Mouse (Mus musculus): ENCODE data around the gene Pfdn5. TPM values are rescaled to one million over a fixed set of nuclear protein-coding genes. Genes with fewer than 3 reads are reported as not detected.
"Not testable (repeated sequence)": the region's sequence is repeated elsewhere in the genome, so short reads cannot be mapped to it uniquely, and the experiment has no call there.

Gene Pfdn5
- polyA plus RNA-seq, 1 experiment from 2014 or later, result 514 TPM

DNA sequence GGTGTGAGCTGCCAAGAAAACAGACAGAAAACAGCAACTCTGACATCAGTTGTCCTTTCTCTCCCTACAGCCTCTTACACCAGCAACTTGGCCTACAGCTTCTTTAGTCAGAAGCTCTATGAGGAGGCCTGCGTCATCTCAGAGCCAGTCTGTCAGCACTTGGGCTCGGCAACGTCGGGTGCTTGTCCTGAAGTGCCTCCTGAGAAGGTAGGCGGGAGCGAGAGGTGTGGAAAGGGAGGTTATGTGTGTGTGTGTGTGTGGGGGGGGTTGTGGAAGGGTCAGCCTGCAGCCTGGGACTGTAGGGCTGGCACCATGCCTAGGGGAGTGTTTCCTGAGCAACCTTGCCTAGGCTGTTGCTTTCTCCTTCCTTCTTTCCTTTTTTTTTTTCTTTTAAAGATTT lies 23.4 kb upstream of the Pfdn5 start:
- no peaks in the 10 kb centered on the region for H3K4me1 ChIP-seq (replicated peaks)
- H3K9me3 ChIP-seq, result no peaks in the 10 kb centered on the region
- no peak overlapping the region for H3K4me3 ChIP-seq
- peaks cover 26% of the 10 kb centered on the region for H3K36me3 ChIP-seq
- ATAC-seq (ENCODE audit: low FRiP score), result no peak
- WGBS, result 97% methylated on average over 6 of the region's 6 CpGs
- H3K4me2 ChIP-seq, result no peak overlapping the region
- no peak overlapping the region for H3K27ac ChIP-seq
- H3K27me3 ChIP-seq, result no peaks in the 10 kb centered on the region
- H3K9ac ChIP-seq, result no peak overlapping the region

DNA sequence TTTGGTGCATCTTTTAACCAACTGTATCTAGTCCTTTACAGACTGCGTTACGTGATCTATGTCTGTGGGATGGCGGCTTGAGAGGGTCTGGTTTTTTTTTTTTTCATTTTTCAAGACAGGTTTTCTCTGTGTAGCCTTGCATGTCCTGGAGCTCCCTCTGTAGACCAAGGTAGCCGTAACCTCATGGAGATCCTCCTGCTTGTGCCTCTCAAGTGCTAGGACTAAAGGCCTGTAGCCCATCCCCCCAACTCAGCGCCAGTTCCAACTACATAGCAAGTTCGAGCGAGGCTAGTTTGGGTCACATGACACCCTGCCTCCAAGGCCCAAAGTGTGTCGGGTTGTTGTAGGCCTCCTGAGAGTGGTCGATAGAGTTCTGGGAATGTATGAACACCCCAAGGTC lies 17.2 kb upstream of the Pfdn5 start:
- Histone ChIP-seq H3K9ac (no peak overlapping the region), H3K36me3 (peaks cover 31% of the 10 kb centered on the region), H3K4me1 (replicated peaks) (no peaks in the 10 kb centered on the region), H3K9me3 (no peaks in the 10 kb centered on the region), H3K4me3 (no peak overlapping the region), H3K4me2 (no peak overlapping the region), H3K27me3 (no peaks in the 10 kb centered on the region), H3K27ac (no peak overlapping the region)
- WGBS, result 87% methylated on average over 9 of the region's 9 CpGs
- ATAC-seq (ENCODE audit: low FRiP score), result no peak

DNA sequence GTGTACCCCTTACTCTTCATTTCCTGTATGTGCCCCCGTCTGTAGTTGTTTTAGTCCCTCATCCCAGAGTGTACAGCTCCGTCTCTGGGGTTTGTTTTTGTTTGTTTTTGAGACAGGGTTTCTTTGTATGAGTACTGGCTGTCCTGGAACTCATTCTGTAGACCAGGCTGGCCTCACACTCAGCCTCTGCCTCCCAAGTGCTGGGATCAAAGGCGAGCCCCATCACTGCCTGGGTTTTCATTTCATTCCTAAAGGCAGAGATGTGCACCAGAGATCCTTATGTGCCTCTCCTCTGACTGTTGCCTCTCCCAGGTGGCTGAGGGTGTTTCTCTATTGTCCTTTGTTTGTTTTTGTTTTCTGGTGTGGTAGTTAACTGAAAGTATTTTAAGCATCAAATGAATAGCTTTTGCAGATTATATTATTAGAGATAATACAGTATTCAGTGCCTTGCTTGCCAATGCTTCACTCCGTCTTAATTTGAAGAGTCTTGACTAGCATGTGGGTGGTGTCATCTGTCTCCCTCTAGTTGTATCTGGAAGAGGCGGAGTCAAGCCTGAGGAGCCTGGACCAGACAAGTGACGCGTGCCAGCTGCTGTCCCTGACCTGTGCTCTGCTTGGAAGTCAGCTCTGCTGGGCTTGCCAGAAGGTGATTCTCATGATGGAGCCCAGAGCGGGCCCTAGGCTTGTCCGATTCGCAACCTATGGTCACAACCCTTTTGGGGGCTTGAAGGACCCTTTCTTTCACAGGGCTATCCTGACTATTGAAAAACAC lies 15.7 kb upstream of the Pfdn5 start:
- 89% methylated on average over 10 of the region's 10 CpGs for WGBS
- Histone ChIP-seq H3K4me3 (no peak overlapping the region), H3K36me3 (peaks cover 28% of the 10 kb centered on the region), H3K4me1 (replicated peaks) (no peaks in the 10 kb centered on the region), H3K27me3 (no peaks in the 10 kb centered on the region), H3K4me2 (no peak overlapping the region), H3K9ac (no peak overlapping the region), H3K9me3 (no peaks in the 10 kb centered on the region), H3K27ac (no peak overlapping the region)
- ATAC-seq (ENCODE audit: low FRiP score), result no peak

DNA sequence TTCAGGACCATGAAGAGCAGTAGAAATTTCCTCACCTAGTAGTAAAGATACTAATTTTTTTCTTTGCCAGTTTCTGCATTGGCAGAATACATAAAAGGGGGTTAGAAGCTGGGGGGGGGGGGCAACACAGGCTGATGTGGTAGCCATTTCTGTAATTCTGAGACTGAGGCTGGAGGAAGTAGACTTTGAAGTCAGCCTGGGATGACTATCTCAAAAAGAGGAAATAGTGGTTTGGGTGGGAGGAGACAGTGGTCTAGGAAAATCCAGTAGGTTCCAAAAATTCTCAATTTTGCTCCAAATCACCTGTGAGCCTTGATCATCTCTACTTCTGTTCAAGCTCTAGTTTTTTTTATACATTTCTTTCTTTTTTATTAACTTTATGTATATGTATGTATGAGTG lies 14.4 kb upstream of the Pfdn5 start:
- Histone ChIP-seq H3K36me3 (peaks cover 23% of the 10 kb centered on the region), H3K4me2 (no peak overlapping the region), H3K4me3 (no peak overlapping the region), H3K27ac (no peak overlapping the region), H3K9me3 (no peaks in the 10 kb centered on the region), H3K9ac (no peak overlapping the region), H3K27me3 (no peaks in the 10 kb centered on the region), H3K4me1 (replicated peaks) (no peaks in the 10 kb centered on the region)
- no peak for ATAC-seq (ENCODE audit: low FRiP score)

DNA sequence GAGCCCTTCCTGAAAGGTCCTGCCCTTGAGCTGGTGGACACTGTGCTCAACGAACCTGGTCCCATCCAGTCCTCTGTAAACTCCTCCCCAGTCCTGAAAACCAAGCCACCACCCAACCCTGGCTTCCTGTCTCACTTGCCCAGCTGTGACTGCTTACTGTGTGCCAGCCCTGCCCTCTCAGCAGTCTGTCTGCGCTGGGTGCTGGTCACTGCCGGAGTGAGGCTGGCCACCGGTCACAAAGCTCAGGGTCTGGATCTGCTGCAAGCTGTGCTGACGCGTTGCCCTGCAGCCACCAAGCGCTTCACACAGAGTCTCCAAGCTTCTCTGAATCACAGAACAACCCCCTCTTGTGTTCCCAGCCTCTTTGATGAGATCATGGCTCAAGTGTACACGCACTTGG lies 10.6 kb upstream of the Pfdn5 start:
- H3K9ac ChIP-seq, result no peak overlapping the region
- H3K27ac ChIP-seq, result no peak overlapping the region
- no peak overlapping the region for H3K4me2 ChIP-seq
- 90% methylated on average over 8 of the region's 8 CpGs for WGBS
- peaks cover 26% of the 10 kb centered on the region for H3K36me3 ChIP-seq
- no peak for ATAC-seq (ENCODE audit: low FRiP score)
- no peaks in the 10 kb centered on the region for H3K4me1 ChIP-seq (replicated peaks)
- H3K9me3 ChIP-seq, result no peaks in the 10 kb centered on the region
- H3K4me3 ChIP-seq, result no peak overlapping the region
- H3K27me3 ChIP-seq, result no peaks in the 10 kb centered on the region

DNA sequence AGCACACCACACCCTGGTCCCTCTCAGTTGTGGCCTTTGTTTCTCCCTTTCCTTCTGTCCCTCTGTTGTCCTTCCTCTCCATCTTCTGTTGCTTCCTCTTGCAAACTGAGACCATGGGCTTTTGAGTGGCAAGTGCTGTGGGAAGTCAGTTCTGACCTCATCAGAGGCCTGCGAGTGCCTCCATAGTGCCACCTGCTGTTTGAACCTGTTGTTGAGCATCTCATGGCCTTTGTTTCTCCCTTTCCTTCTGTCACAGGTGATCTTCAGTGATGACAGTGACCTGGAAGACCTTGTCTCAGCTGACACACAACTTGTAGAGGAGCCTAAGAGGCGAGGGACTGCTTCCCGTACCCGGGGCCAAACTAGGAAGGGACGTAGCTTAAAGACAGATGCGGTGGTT lies 9.7 kb upstream of the Pfdn5 start:
- no peaks in the 10 kb centered on the region for H3K27me3 ChIP-seq
- ATAC-seq (ENCODE audit: low FRiP score), result no peak
- no peak overlapping the region for H3K4me3 ChIP-seq
- H3K9ac ChIP-seq, result no peak overlapping the region
- no peaks in the 10 kb centered on the region for H3K4me1 ChIP-seq (replicated peaks)
- no peaks in the 10 kb centered on the region for H3K9me3 ChIP-seq
- no peak overlapping the region for H3K4me2 ChIP-seq
- peaks cover 29% of the 10 kb centered on the region for H3K36me3 ChIP-seq
- WGBS, result 90% methylated on average over 6 of the region's 6 CpGs
- H3K27ac ChIP-seq, result no peak overlapping the region

DNA sequence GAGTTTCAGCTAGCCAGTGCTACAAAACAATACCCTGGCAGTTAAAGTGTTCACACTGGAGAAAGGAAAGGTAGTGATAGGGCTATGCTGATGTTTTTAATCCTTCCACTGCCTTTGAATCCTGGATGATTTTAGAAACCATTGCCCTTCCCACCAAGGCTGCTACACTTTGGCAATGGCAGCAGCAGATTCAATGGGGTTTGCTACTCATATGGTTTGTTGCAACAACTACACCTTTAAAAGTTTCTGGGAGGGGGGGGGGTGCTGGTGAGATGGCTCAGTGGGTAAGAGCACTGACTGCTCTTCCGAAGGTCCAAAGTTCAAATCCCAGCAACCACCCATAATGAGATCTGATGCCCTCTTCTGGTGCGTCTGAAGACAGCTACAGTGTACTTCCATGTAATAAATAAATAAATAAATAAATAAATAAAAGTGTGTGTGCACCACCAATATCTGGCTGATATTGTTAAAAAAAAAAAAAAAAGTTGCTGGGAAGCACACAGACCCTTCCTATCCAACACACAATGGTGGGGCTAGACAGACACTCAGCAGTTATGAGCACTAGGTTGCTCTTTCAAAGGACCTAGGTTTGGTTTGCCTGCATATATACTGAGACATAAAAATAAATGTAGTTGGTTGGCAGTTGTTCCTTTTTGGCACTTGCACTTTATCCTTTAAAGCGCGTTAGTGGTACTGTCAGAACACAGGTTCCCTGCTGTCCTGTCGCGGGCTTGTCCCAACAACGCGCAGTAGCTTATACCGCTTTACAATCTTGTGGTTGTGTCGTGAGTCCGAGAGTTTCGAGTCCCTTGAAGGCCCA lies 1.1 kb upstream of the Pfdn5 start:
- H3K9me3 ChIP-seq, result no peaks in the 10 kb centered on the region
- peaks cover 34% of the 10 kb centered on the region for H3K36me3 ChIP-seq
- peak overlapping the region; percentile 85 for H3K4me2 ChIP-seq
- no peak overlapping the region for H3K27ac ChIP-seq
- WGBS, result 81% methylated on average over 12 of the region's 12 CpGs
- peaks cover 13% of the 10 kb centered on the region for H3K4me1 ChIP-seq (replicated peaks)
- ATAC-seq (ENCODE audit: low FRiP score), result no peak
- H3K27me3 ChIP-seq, result no peaks in the 10 kb centered on the region
- H3K4me3 ChIP-seq, result peak overlapping the region; percentile 89; the same call in 1 of the 2 replicates
- no peak overlapping the region for H3K9ac ChIP-seq

DNA sequence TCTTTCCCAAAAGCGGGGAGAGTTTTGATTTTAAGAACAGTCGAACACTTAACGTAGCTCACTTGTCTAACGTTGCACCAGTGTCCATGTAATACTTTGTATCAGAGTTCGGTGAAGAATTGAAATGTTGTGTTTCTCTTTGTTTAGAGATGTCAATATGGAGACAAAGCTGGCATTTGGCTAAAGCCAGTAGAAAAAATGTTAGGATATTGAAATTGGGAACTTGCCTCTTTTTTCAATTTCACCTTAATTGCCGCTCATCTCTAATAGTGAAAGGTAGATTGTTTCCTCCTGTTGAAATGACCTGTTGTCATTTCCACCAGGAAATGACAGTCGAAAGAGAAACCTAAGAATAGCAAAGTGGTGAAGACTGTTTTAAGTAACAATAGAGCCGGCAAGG lies 976 bp downstream of the Pfdn5 start:
- no peak for ATAC-seq (ENCODE audit: low FRiP score)
- 73% methylated on average over 8 of the region's 8 CpGs for WGBS

DNA sequence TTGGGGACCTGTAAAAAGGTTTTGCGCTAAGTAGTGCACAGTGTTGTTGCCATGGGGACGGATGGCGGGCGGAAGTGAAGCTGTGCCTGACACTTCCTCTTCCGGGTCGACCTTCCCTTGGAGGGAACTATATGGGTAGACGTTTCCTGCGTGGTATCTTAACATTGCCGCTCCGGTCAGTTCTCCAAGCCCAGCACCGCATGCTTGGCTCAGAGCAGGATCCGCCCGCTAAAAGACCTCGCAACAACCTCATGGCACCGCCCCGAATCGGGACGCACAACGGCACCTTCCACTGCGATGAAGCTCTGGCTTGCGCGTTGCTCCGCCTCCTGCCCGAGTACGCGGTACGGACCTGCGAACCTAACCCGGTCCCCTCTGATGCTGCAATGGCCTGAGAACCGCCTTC lies 5.7 kb downstream of the Pfdn5 start, which contains the start of gene Myg1:
Gene Myg1 (plus strand): TSS at position 100 of the 406 bp plus-strand sequence.
- Histone ChIP-seq H3K9ac (peak within 1 kb of the TSS; percentile 79), H3K4me1 (replicated peaks) (peaks cover 31% of the 10 kb centered on the region), H3K36me3 (peaks cover 65% of the 10 kb centered on the region), H3K27me3 (no peaks in the 10 kb centered on the region), H3K4me2 (peak within 1 kb of the TSS; percentile 90), H3K4me3 (peak within 1 kb of the TSS; percentile 85), H3K27ac (peak within 1 kb of the TSS; percentile 77), H3K9me3 (no peaks in the 10 kb centered on the region)
- ATAC-seq (ENCODE audit: low FRiP score), result peak; percentile 94
- WGBS, result under 1% methylated on average over 30 of the region's 30 CpGs

More for the DNA sequence above, 976 bp downstream of the Pfdn5 start:
- Histone ChIP-seq H3K4me2 (peak overlapping the region; percentile 85), H3K27ac (no peak overlapping the region), H3K27me3 (no peaks in the 10 kb centered on the region), H3K4me1 (replicated peaks) (peaks cover 21% of the 10 kb centered on the region), H3K4me3 (peak overlapping the region; percentile 89), H3K9ac (peak overlapping the region; percentile 91), H3K9me3 (no peaks in the 10 kb centered on the region), H3K36me3 (peaks cover 39% of the 10 kb centered on the region)

DNA sequence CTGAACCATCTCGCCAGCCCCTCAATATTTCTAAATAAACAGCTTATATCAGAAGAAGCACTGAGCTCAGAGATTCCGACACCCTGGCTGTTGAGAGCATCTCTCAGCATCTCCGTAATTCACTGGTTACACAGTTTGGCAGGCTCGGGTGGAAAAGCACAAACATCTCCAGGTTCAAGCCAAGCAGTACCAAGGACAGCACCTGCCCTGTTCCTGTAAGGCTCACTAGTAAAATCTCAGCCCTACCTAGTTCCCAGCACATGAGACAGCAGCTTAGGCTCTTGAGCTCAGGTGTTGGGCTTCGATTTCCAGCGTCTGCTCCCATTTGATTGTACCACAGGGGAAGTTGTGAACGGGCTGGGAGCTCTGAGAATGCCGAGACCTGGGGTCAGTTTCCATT lies 9.3 kb downstream of the Pfdn5 start:
- Histone ChIP-seq H3K4me1 (replicated peaks) (peaks cover 23% of the 10 kb centered on the region), H3K27me3 (no peaks in the 10 kb centered on the region), H3K9me3 (no peaks in the 10 kb centered on the region), H3K9ac (no peak overlapping the region), H3K4me3 (no peak overlapping the region), H3K36me3 (peaks cover 77% of the 10 kb centered on the region), H3K4me2 (no peak overlapping the region), H3K27ac (no peak overlapping the region)
- WGBS, result 88% methylated on average over 8 of the region's 8 CpGs
- no peak for ATAC-seq (ENCODE audit: low FRiP score)

DNA sequence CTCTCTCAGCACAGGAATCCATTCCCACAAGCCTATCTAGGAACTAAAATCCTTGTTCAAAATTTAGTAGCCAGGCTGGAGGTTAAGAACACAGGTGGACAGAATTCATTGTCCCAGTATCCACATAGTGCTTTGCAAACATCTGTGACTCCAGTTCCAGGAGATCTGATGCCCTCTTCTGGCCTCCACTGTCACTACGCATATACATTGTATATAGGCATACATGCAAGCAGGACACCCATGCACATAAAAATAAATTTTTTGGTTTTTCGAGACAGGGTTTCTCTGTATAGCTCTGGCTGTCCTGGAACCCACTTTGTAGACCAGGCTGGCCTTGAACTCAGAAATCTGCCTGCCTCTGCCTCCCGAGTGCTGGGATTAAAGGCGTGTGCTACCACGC lies 10.0 kb downstream of the Pfdn5 start:
- 94% methylated on average over 5 of the region's 5 CpGs for WGBS
- H3K36me3 ChIP-seq, result peaks cover 73% of the 10 kb centered on the region
- not testable (repeated sequence) for H3K4me3 ChIP-seq

DNA sequence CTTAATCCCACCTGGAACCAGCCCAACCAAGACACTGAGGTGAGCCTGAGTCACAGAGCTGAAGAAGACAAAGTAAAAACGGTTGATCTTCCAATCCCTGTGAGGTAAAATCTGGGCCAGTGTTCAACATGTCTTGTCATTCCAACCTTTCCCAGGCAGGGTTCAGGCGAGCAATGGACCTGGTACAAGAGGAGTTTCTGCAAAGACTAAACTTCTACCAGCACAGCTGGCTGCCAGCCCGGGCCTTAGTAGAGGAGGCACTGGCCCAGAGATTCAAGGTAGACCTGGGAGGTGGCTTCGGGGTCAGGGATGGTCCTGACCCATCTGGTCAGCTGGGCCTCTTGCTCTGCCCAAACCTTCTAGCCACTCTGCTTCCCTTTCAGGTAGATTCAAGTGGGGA lies 11.0 kb downstream of the Pfdn5 start:
- no peaks in the 10 kb centered on the region for H3K27me3 ChIP-seq
- no peak for ATAC-seq (ENCODE audit: low FRiP score)
- no peak overlapping the region for H3K4me3 ChIP-seq
- WGBS, result 91% methylated on average over 4 of the region's 4 CpGs
- H3K9ac ChIP-seq, result peak overlapping the region; percentile 19; the same call in 1 of the 2 replicates
- H3K4me2 ChIP-seq, result no peak overlapping the region
- H3K9me3 ChIP-seq, result no peaks in the 10 kb centered on the region
- peaks cover 15% of the 10 kb centered on the region for H3K4me1 ChIP-seq (replicated peaks)
- H3K27ac ChIP-seq, result no peak overlapping the region
- peaks cover 73% of the 10 kb centered on the region for H3K36me3 ChIP-seq

More for the DNA sequence above, 10.0 kb downstream of the Pfdn5 start:
- ATAC-seq (ENCODE audit: low FRiP score); H3K27ac ChIP-seq; H3K9me3 ChIP-seq; H3K9ac ChIP-seq; H3K27me3 ChIP-seq; H3K4me2 ChIP-seq: not testable (repeated sequence)
- H3K4me1 ChIP-seq (replicated peaks), result peaks cover 22% of the 10 kb centered on the region

Measured in hindbrain, embryonic 13.5 days (tissue).